Mouse (Mus musculus) left cerebral cortex, postnatal 14 days (tissue): Measurements from ENCODE around the gene Srgap3. TPM values are rescaled to one million over a fixed set of nuclear protein-coding genes. Genes with fewer than 3 reads are reported as not detected.

Source experiments
- DNase-seq, 2 experiments: peaks; one replicate each; pipeline ENCODE4 v3.0.0; 2021 to 2022; ENCODE audit warnings: low spot score in 2 of 2, mixed read lengths in 1 of 2
- intact Hi-C: fragments of 180-260 bp; cut with DNase I; formaldehyde crosslinking; loops from one replicate; pipeline ENCODE4 v1.15.1; 2025
- total RNA-seq, 2 experiments: library from RNA; stranded (reverse); gene quantifications; 2 replicates each; pipeline ENCODE4 v1.2.3; 2021

Gene Srgap3
- total RNA-seq, 2 experiments from 2014 or later: 212 to 222 TPM

DNA sequence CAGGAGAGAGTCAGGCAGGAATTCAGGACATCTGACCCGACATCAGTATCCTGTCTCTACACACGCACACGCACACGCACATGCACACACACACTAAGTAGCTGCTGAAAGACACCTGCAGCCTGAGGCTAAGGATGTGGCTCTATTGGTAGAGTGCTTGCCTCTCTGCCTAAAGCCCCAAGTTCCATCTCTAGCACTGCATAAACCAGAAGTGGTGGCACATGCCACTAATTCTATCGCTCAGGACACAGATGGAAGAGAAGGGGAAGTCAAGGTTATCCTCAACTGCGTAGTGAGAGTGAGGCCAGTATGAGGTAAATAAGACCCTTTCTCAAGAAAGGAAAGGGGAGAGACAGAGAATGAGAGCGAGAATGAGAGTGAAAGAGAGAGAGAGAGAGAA, 6.8 kb upstream of the Srgap3 start:
- intact Hi-C loops: no loop called here
- DNase-seq: no peak

GRCm38 (mm10) chr6:112951254-112951653, 4.2 kb upstream of the Srgap3 start:
- intact Hi-C loops: no loop called here
- DNase-seq: no peak

DNA sequence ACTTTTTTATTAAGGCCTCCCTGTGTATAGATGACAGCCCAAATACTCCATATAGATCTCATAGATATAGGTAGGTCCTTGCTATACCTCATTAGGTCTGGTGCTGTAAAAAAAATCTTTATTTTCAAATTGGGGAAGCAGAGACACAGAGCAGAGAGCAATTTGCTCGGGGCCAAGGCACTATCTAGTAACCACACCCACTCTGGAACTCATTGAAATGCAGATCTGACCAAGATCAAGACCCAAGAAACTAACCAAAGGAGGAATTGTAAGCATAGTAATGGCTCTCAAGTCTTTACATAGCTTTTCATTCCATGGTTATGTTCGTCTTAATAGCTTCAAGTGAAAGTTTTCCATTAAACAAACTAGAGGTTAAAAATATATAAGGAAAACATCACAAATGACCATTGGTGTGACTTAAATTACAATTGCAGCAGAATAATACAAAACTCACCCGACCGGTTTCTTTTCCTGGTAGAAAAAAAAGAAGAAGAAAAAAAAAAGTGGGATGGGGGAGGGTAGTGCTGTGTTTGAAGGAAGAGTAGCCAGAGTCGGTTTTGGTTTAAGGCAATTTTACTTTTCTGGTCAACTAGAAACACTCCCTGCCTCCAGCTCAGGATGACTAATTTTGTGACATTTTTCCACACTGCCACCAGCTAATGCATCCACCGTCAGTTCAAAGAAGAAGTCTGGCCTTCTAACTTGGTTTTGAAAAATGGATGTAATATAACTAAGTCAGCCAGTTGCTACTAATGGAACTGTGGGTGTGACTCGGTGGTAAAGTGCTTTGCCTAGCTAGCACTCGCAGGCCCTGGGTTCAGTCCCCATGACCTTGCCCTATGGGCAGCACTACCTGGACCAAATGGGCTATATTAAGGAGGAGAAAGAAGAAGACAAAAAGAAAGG, 3.4 kb upstream of the Srgap3 start:
- intact Hi-C loops: no loop called here
- DNase-seq: no peak

GRCm38 (mm10) chr6:112949220-112949619, 2.2 kb upstream of the Srgap3 start:
- DNase-seq: no peak
- intact Hi-C loops: loop anchor here (5.0 kb wide), 3 partner anchors 53 to 127 kb away; no protein-coding TSS in a partner anchor

DNA sequence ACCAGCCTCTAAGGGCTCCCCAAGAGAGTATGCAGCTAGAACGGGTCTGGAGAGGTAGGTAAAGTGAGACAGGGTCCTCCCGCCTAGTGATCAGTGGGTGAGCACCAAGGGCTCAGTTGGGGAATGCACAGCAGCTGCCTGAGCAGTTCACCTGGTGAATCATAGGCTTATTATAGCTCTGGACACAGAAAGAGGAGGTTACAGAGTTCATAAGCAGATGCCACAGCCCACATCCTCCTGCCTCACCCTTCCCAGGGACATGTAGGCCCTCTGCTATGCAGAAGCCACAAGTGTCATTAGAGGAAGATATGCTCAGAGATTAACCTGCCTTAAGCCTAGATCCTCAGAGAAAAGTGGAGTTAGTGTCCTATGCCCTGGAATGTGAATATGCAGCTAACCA, 1.4 kb upstream of the Srgap3 start:
- intact Hi-C loops: loop anchor here (5.0 kb wide), 3 partner anchors 54 to 126 kb away; no protein-coding TSS in a partner anchor
- DNase-seq: no peak

DNA sequence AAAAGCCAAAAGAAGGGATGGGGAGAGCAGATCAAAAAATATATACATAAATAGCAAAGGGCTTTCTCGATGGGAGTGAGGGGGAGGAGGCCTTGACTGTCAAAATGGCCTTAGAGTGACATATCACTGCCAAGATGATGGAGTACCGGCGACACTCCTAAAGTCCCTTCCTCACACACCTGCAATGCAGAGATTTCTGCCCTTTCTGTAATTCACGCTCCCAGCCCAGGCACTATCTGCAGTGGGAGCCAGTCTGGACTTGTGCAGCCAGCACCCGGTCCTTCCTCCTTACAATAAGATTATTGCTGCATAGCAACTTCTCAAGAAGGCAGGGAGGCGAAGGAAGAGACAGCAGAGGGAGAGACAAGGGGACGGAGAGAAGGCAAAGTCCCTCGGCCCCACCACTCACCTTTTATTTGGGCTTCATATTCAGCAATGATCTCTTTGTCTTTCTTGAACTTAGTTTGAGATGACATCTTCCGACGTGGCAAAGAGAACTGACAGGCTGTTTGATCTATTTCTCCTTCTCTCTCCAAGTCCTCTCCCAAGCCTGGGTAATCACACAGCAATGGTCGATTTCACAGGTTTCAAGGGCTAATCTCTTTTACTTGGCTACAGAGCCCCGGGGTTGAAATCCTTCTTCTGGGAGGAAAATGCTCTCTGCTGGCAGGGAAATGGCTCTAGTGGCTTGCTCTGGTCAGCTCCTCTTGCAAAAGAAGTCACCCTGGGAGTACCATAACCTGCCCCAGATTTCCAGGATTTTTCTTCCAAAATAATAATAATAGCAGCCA, 850 bp downstream of the Srgap3 start:
- intact Hi-C loops: loop anchor here (5.0 kb wide), 3 partner anchors 56 to 124 kb away; no protein-coding TSS in a partner anchor
- no peak for DNase-seq

DNA sequence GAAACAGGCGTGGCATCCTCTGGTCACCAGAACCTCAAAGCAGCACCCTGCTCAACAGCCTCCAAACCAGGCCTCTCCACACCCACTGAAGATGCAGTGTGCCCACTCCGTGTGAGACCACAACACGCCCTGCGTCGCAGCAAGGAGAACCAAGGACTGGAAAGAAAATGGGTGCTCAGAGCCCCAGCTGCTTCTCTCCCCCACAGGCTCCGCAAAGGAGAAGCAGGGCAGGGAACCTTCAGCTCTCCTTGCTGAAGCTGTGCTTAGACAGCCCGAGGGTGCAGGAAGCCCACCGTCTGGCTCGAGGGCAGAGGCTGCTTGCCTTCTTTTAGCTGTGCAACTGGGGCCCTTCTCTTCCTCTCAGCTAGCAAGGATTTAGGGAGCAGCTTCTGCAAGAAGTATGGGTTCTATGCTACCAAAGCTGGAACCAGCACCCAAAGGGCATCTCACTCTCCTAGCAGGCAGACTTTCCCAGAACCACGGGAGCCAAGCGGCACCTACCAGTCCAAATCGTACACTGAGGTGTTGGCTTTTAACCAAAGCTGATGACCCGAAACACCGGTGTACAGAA, 1.8 kb downstream of the Srgap3 start:
- intact Hi-C loops: loop anchor here (5.0 kb wide), 3 partner anchors 57 to 123 kb away; no protein-coding TSS in a partner anchor
- DNase-seq: peak in 1 of 2 experiments; percentile 43

GRCm38 (mm10) chr6:112943596-112944245, 3.3 kb downstream of the Srgap3 start:
- no peak for DNase-seq
- intact Hi-C loops: loop anchor here (5.0 kb wide), 1 partner anchor 106 kb away; no protein-coding TSS in a partner anchor

DNA sequence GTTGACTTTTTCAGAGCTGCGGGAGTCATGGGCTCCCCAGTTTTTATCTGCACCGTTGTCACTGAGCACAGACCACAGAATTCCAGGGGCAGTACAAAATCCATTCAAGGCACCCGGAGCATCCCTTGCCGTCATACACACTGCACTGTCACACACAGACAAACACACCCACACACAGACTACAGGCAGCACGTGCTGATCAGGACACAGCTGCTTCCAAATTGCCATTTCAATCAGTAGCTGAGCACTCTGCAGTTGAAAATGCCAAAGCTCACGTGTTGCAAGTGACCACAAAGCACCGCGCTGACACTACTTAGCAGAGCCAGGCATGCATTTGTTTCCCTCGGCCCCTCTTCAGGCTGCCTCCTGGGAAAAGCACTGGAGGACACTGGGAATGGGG, 7.8 kb downstream of the Srgap3 start:
- DNase-seq: no peak
- intact Hi-C loops: no loop called here

GRCm38 (mm10) chr6:112937791-112938190, 9.3 kb downstream of the Srgap3 start:
- no peak for DNase-seq
- intact Hi-C loops: no loop called here

GRCm38 (mm10) chr6:112934501-112934900, 12.6 kb downstream of the Srgap3 start:
- no peak for DNase-seq
- intact Hi-C loops: no loop called here

DNA sequence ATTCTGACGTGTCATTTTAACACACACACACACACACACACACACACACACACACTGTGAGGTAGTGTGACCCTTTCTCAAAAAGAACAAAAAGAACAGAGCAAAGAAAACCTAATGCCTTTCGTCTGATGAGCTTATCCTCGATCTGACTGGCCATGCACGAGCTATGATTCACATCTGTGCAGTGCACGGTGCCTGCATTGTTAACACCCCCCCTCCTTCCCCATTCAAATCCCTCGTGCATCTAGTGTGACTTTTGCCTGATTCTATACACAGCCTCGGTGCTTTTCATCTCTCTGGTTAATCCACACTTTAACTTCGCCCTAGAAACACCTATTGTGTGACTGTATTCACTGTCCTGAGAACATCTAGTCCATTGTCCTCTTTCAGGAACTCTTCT, 14.5 kb downstream of the Srgap3 start:
- no peak for DNase-seq
- intact Hi-C loops: no loop called here

DNA sequence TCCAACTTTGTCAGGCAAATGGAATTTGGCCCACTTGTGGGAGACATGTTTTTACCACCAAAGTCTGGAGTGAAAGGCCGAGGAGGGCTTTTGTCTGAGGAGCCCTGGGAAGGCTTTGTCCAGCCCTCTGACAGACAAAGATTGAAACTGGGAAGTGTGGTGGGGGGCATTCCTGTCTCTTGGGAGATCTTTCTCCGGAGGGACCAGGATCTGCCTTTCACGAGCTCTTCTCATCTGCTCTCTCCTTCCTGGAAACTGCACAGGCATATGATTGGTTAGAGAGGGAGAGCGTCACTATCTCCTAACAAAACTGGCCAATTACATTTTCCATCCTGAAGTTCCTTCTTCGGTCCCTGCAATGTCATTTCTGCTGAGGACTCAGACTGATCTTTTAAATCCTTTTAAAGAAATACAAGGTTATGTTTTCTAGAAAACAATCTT, 17.0 kb downstream of the Srgap3 start:
- DNase-seq: peak in 1 of 2 experiments; percentile 25
- intact Hi-C loops: no loop called here

DNA sequence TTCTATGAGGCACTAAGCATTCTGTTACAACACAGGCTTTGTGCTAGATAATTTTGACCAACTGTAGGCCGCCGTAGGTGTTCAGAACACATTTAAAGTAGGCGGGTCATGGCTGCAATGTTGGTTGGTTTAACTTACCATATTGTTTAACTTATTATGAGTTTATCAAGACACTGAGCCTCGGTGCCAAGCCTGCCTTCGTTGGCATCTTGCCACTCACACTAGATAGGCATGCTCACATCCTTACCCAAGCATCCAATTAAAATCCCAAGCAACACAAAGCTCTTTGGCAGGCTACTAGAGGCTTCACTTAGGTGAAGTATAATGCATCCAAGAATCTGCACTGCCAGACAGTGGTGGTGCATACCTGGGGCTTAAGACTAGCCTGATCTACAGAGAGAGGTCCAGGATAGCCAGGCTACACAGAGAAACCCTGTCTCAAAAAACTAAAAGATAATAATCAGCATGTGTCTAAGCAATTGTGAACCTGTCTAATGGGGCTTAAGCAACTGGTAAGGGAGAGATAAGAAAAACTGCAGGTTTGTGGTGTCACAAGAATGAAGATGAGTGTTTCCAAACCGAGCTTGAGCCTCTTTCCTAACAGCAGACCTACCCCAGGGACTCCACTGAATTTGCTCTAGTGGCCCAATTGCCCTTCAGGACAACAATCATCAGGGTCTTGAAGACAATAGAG, 17.6 kb downstream of the Srgap3 start:
- DNase-seq: peak in 1 of 2 experiments; percentile 30
- intact Hi-C loops: loop anchor here (5.0 kb wide), 2 partner anchors 47 to 202 kb away; no protein-coding TSS in a partner anchor

GRCm38 (mm10) chr6:112928841-112929240, 18.2 kb downstream of the Srgap3 start:
- no peak for DNase-seq
- intact Hi-C loops: loop anchor here (5.0 kb wide), 2 partner anchors 47 to 202 kb away; no protein-coding TSS in a partner anchor

GRCm38 (mm10) chr6:112927341-112927740, 19.7 kb downstream of the Srgap3 start:
- no peak for DNase-seq
- intact Hi-C loops: loop anchor here (5.0 kb wide), 2 partner anchors 45 to 200 kb away; no protein-coding TSS in a partner anchor

GRCm38 (mm10) chr6:112926011-112926410, 21.1 kb downstream of the Srgap3 start:
- intact Hi-C loops: loop anchor here (5.0 kb wide), 2 partner anchors 44 to 199 kb away; no protein-coding TSS in a partner anchor
- peak in 1 of 2 experiments; percentile 47 for DNase-seq
